Comparison of ENCODE assay signal across 8 mouse cellular contexts in genomic region chr16:30552621-30553338, GRCm38 (mm10). TPM values are rescaled to one million over a fixed set of nuclear protein-coding genes. Genes with fewer than 3 reads are reported as not detected.
A peak's percentile ranks its signal among the peaks of the same experiment; 100 is the strongest.
DNase-seq lines count a peak whose midpoint lies in the region; ATAC-seq and TF ChIP-seq lines count a peak whose summit lies in the region.

No protein-coding gene starts in this region.

- no peak overlapping the region for H3K4me3 ChIP-seq in neural tube, embryonic 12.5 days
- no peak overlapping the region for H3K4me3 ChIP-seq in embryonic facial prominence, embryonic 14.5 days (ENCODE audit: low read depth, low read length)
- no peak overlapping the region for H3K4me3 ChIP-seq in limb, embryonic 12.5 days (replicated peaks)
- H3K4me3 ChIP-seq in midbrain, postnatal 0 days (ENCODE audit: low read depth, low read length) = no peak overlapping the region
- H3K4me3 ChIP-seq in thymus, adult 2 months (ENCODE audit: control insufficient read depth, insufficient read depth, low read length) = no peak overlapping the region

- no peaks in the 10 kb centered on the region for H3K27me3 ChIP-seq in neural tube, embryonic 12.5 days (replicated peaks)
- no peaks in the 10 kb centered on the region for H3K27me3 ChIP-seq in embryonic facial prominence, embryonic 14.5 days (replicated peaks; ENCODE audit: control insufficient read depth, insufficient read depth, low read length)
- H3K27me3 ChIP-seq in limb, embryonic 12.5 days = 0 out of 2 replicates have a peak, but pooled peaks cover 7% of the 10 kb centered on the region
- H3K27me3 ChIP-seq in midbrain, postnatal 0 days (ENCODE audit: insufficient read depth, low read length) = no peaks in the 10 kb centered on the region
- no peaks in the 10 kb centered on the region for H3K27me3 ChIP-seq in thymus, adult 2 months (ENCODE audit: control insufficient read depth, insufficient read depth, low read length)

- peak overlapping the region; percentile 2; the same call in 1 of the 2 replicates for H3K27ac ChIP-seq in neural tube, embryonic 12.5 days
- H3K27ac ChIP-seq in embryonic facial prominence, embryonic 14.5 days (replicated peaks; ENCODE audit: low read depth, low read length) = peak overlapping the region; percentile 77
- H3K27ac ChIP-seq in limb, embryonic 12.5 days = peak overlapping the region; percentile 47; the same call in 1 of the 2 replicates
- H3K27ac ChIP-seq in midbrain, postnatal 0 days (ENCODE audit: low read depth, low read length) = peak overlapping the region; percentile 43; the same call in 1 of the 2 replicates
- H3K27ac ChIP-seq in thymus, adult 2 months (ENCODE audit: control insufficient read depth, insufficient read depth, low read length) = no peak overlapping the region

- ATAC-seq in neural tube, embryonic 12.5 days (ENCODE audit: low FRiP score, low read depth) = no peak
- peak; percentile 8; the same call in 1 of the 2 replicates for ATAC-seq in embryonic facial prominence, embryonic 14.5 days (ENCODE audit: low read depth)
- no peak for ATAC-seq in limb, embryonic 12.5 days (ENCODE audit: insufficient number of reproducible peaks, insufficient read depth, low FRiP score, low TSS enrichment, low read depth)
- peak; percentile 33 for ATAC-seq in midbrain, postnatal 0 days (ENCODE audit: low FRiP score)

- H3K4me2 ChIP-seq in neural tube, embryonic 12.5 days (replicated peaks) = no peak overlapping the region
- H3K4me2 ChIP-seq in embryonic facial prominence, embryonic 14.5 days (ENCODE audit: low read depth, low read length) = no peak overlapping the region
- no peak overlapping the region for H3K4me2 ChIP-seq in limb, embryonic 12.5 days
- H3K4me2 ChIP-seq in midbrain, postnatal 0 days (ENCODE audit: low read depth, low read length, poor library complexity, severe bottlenecking) = no peak overlapping the region

- no peak overlapping the region for H3K9ac ChIP-seq in neural tube, embryonic 12.5 days
- peak overlapping the region; percentile 15; the same call in 1 of the 2 replicates for H3K9ac ChIP-seq in embryonic facial prominence, embryonic 14.5 days (ENCODE audit: low read depth, low read length)
- H3K9ac ChIP-seq in limb, embryonic 12.5 days (replicated peaks) = no peak overlapping the region
- no peak overlapping the region for H3K9ac ChIP-seq in midbrain, postnatal 0 days (replicated peaks; ENCODE audit: low read length, poor library complexity, severe bottlenecking)

- 40% methylated on average over 11 of the region's 11 CpGs for WGBS in neural tube, embryonic 12.5 days
- 34% methylated on average over 11 of the region's 11 CpGs for WGBS in embryonic facial prominence, embryonic 14.5 days
- WGBS in limb, embryonic 12.5 days = 47% methylated on average over 11 of the region's 11 CpGs
- WGBS in midbrain, postnatal 0 days = 19% methylated on average over 11 of the region's 11 CpGs
- 52% methylated on average over 11 of the region's 11 CpGs for WGBS in thymus, adult 2 months

- peaks cover 17% of the 10 kb centered on the region for H3K9me3 ChIP-seq in neural tube, embryonic 12.5 days
- H3K9me3 ChIP-seq in embryonic facial prominence, embryonic 14.5 days (ENCODE audit: control insufficient read depth, low read length) = peaks cover 23% of the 10 kb centered on the region
- peaks cover 33% of the 10 kb centered on the region for H3K9me3 ChIP-seq in limb, embryonic 12.5 days
- H3K9me3 ChIP-seq in midbrain, postnatal 0 days (ENCODE audit: low read length) = peaks cover 6% of the 10 kb centered on the region; the same call in 1 of the 2 replicates

- TF ChIP-seq CTCF in midbrain, postnatal 0 days (IDR thresholded peaks at IDR 0.05) = no peak
- TF ChIP-seq CTCF in thymus, adult 2 months (IDR thresholded peaks at IDR 0.05; ENCODE audit: borderline replicate concordance, control insufficient read depth, extremely low read depth, insufficient read depth, low read length, poor library complexity) = no peak

- no peak for TF ChIP-seq POLR2A in thymus, adult 2 months (IDR thresholded peaks at IDR 0.05; ENCODE audit: control insufficient read depth, extremely low read depth, insufficient read depth, low read length, poor library complexity)

- DNase-seq in neural tube, embryonic 10.5 days (ENCODE audit: extremely low spot score, low spot score) = no peak
- peak; percentile 88 for DNase-seq in embryonic facial prominence, embryonic 14.5 days (ENCODE audit: low spot score)
- DNase-seq in heart, adult 9 months (ENCODE audit: low spot score in 2 of 2) = peak; percentile 87 to 92
- DNase-seq in kidney, adult 9 months = peak; percentile 84
- DNase-seq in midbrain, postnatal 0 days (ENCODE audit: low spot score) = peak; percentile 92
- no peak for DNase-seq in thymus, adult 2 months

- H3K36me3 ChIP-seq in neural tube, embryonic 12.5 days = peaks cover 7% of the 10 kb centered on the region
- peaks cover 7% of the 10 kb centered on the region; the same call in 1 of the 2 replicates for H3K36me3 ChIP-seq in embryonic facial prominence, embryonic 14.5 days (ENCODE audit: control insufficient read depth, insufficient read depth, low read length)
- H3K36me3 ChIP-seq in limb, embryonic 12.5 days = peaks cover 14% of the 10 kb centered on the region; the same call in 1 of the 2 replicates
- no peaks in the 10 kb centered on the region for H3K36me3 ChIP-seq in midbrain, postnatal 0 days (ENCODE audit: insufficient read depth, low read length)
- H3K36me3 ChIP-seq in thymus, adult 2 months (ENCODE audit: control insufficient read depth, insufficient read depth, low read length) = no peaks in the 10 kb centered on the region

- H3K4me1 ChIP-seq in neural tube, embryonic 12.5 days = peaks cover 20% of the 10 kb centered on the region; the same call in 1 of the 2 replicates
- H3K4me1 ChIP-seq in embryonic facial prominence, embryonic 14.5 days (ENCODE audit: control insufficient read depth, insufficient read depth, low read length) = peaks cover 8% of the 10 kb centered on the region
- peaks cover 17% of the 10 kb centered on the region for H3K4me1 ChIP-seq in limb, embryonic 12.5 days (replicated peaks)
- H3K4me1 ChIP-seq in midbrain, postnatal 0 days (ENCODE audit: insufficient read depth, low read length) = peaks cover 15% of the 10 kb centered on the region
- peaks cover 4% of the 10 kb centered on the region for H3K4me1 ChIP-seq in thymus, adult 2 months (replicated peaks; ENCODE audit: control insufficient read depth, insufficient read depth, low read length)

RNA-seq across cellular contexts. Expression of gene Tmem44, which starts 2.1 kb away (rescaled TPM):
- 60.8 and 61.7 TPM in 2 replicates for polyA plus RNA-seq in neural tube, embryonic 12.5 days (2016; fragmentation: Nextera tagmentation; extraction: Ambion mirVana)
- 13.8 and 20.7 TPM in 2 replicates for polyA plus RNA-seq in embryonic facial prominence, embryonic 14.5 days (2014; fragmentation: Nextera tagmentation; extraction: Ambion mirVana)
- 27.5 and 29.5 TPM in 2 replicates for polyA plus RNA-seq in limb, embryonic 12.5 days (2016; fragmentation: Nextera tagmentation; extraction: Ambion mirVana)
- total RNA-seq in midbrain, postnatal 0 days (2014; rRNA removed) = 114 and 124 TPM in 2 replicates
- 64.3 and 67.7 TPM in 2 replicates for polyA plus RNA-seq in midbrain, postnatal 0 days (2015; fragmentation: Nextera tagmentation; extraction: Ambion mirVana)
- polyA plus RNA-seq in thymus, adult 2 months (2012; rRNA removed) = 1.4 and 3.1 TPM in 2 replicates

RNA-seq across cellular contexts. Expression of gene Lsg1, which starts 34.6 kb away (rescaled TPM):
- polyA plus RNA-seq in neural tube, embryonic 12.5 days (2016; fragmentation: Nextera tagmentation; extraction: Ambion mirVana) = 72.8 and 73.6 TPM in 2 replicates
- 52.2 and 59.3 TPM in 2 replicates for polyA plus RNA-seq in embryonic facial prominence, embryonic 14.5 days (2014; fragmentation: Nextera tagmentation; extraction: Ambion mirVana)
- 77.4 and 82.8 TPM in 2 replicates for polyA plus RNA-seq in limb, embryonic 12.5 days (2016; fragmentation: Nextera tagmentation; extraction: Ambion mirVana)
- total RNA-seq in midbrain, postnatal 0 days (2014; rRNA removed) = 16.5 and 17.5 TPM in 2 replicates
- 38.1 and 43.7 TPM in 2 replicates for polyA plus RNA-seq in midbrain, postnatal 0 days (2015; fragmentation: Nextera tagmentation; extraction: Ambion mirVana)
- 17.4 and 20.0 TPM in 2 replicates for polyA plus RNA-seq in thymus, adult 2 months (2012; rRNA removed)

RNA-seq across cellular contexts. Expression of gene Fam43a, which starts 46.7 kb away (rescaled TPM):
- 20.2 and 23.2 TPM in 2 replicates for polyA plus RNA-seq in neural tube, embryonic 12.5 days (2016; fragmentation: Nextera tagmentation; extraction: Ambion mirVana)
- polyA plus RNA-seq in embryonic facial prominence, embryonic 14.5 days (2014; fragmentation: Nextera tagmentation; extraction: Ambion mirVana) = 12.1 and 15.2 TPM in 2 replicates
- polyA plus RNA-seq in limb, embryonic 12.5 days (2016; fragmentation: Nextera tagmentation; extraction: Ambion mirVana) = 11.2 and 12.0 TPM in 2 replicates
- total RNA-seq in midbrain, postnatal 0 days (2014; rRNA removed) = 21.1 and 22.3 TPM in 2 replicates
- 10.1 and 11.5 TPM in 2 replicates for polyA plus RNA-seq in midbrain, postnatal 0 days (2015; fragmentation: Nextera tagmentation; extraction: Ambion mirVana)
- polyA plus RNA-seq in thymus, adult 2 months (2012; rRNA removed) = 17.0 and 22.3 TPM in 2 replicates

Comparison
In these comparisons a context has a peak if more than half of its experiments do, and no peak if none do; other contexts are left out.
1. ATAC-seq: peak in embryonic facial prominence, embryonic 14.5 days (single experiment) and midbrain, postnatal 0 days (single experiment); none in neural tube, embryonic 12.5 days (single experiment) and limb, embryonic 12.5 days (single experiment).
2. DNase-seq: peak in embryonic facial prominence, embryonic 14.5 days (single experiment), heart, adult 9 months (2 of 2), kidney, adult 9 months (single experiment) and midbrain, postnatal 0 days (single experiment); none in neural tube, embryonic 10.5 days (single experiment) and thymus, adult 2 months (single experiment).